Mouse (Mus musculus): ENCODE results near the gene Cxcr1. TPM values are rescaled to one million over a fixed set of nuclear protein-coding genes. Genes with fewer than 3 reads are reported as not detected.

The Cxcr1 gene
- not detected in 2 replicates for polyA plus RNA-seq (2012; ENCODE audit: insufficient read depth, insufficient read length, low replicate concordance, missing spikeins)

DNA sequence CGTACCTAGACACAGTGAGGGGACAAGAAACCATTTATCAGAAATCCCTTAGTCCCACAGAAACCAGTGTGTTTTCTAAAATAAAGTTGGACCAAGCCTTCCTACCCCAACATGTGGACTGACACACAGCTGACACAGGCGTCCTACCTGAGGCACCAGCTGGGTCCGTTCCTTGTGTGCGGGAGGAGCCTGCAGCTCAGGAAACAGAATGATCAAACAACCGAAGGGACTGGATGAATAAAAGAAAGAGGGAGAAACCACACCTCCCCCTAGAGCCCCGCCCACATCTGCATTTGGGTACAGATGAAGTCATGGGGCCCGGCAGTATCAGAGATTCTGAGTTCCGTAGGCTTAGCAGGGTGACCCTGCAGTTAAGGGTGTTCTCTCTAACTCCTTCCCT, at the start of gene Cxcr1:
Gene Cxcr1, minus strand, starts transcription at position 187 of the 400 bp plus-strand sequence.
- TF ChIP-seq CTCF (IDR thresholded peaks at IDR 0.05; ENCODE audit: insufficient read depth, low read depth, low read length) (no peak), POLR2A (IDR thresholded peaks at IDR 0.05; ENCODE audit: insufficient read depth, low read depth, low read length) (no peak)
- 79% methylated on average over 8 of the region's 8 CpGs for WGBS
- H3K4me3 ChIP-seq (ENCODE audit: insufficient read depth, low read depth, low read length) = no peak within 1 kb of the TSS

DNA sequence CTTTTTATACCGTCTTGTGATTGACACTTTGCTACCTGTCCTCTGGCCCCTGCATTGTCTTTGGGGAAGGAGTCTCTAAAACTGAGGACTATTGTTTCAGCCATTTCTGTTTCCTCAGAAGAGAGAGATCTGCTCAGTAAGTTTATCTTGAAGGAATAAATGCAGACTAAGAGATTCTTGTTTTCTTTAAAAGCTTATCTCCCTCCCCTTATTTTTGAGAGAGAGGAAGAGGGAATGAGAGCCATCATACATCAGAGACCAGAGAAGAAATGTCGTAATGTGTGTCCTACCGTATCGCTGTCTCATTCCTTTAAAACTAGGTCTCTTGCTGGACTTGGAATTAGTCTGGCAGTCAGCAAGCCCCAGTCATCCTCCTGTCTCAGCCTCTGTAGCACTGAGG, 46.4 kb upstream of the Cxcr1 start:
- H3K4me3 ChIP-seq (ENCODE audit: insufficient read depth, low read depth, low read length) = no peak overlapping the region
- H3K27ac ChIP-seq (ENCODE audit: insufficient read depth, low read depth, low read length) = 0 out of 2 replicates have a peak overlapping the region, but pooled peaks have one; percentile 56
- 64% methylated on average over 4 of the region's 4 CpGs for WGBS
- TF ChIP-seq POLR2A (IDR thresholded peaks at IDR 0.05; ENCODE audit: insufficient read depth, low read depth, low read length) = no peak
- no peak for TF ChIP-seq CTCF (IDR thresholded peaks at IDR 0.05; ENCODE audit: insufficient read depth, low read depth, low read length)
- peaks cover 15% of the 10 kb centered on the region for H3K4me1 ChIP-seq (ENCODE audit: control insufficient read depth, insufficient read depth, low read length)

More for the DNA sequence above, at the start of gene Cxcr1:
- Histone ChIP-seq H3K4me1 (ENCODE audit: control insufficient read depth, insufficient read depth, low read length) (no peaks in the 10 kb centered on the region), H3K27ac (ENCODE audit: insufficient read depth, low read depth, low read length) (no peak within 1 kb of the TSS)

DNA sequence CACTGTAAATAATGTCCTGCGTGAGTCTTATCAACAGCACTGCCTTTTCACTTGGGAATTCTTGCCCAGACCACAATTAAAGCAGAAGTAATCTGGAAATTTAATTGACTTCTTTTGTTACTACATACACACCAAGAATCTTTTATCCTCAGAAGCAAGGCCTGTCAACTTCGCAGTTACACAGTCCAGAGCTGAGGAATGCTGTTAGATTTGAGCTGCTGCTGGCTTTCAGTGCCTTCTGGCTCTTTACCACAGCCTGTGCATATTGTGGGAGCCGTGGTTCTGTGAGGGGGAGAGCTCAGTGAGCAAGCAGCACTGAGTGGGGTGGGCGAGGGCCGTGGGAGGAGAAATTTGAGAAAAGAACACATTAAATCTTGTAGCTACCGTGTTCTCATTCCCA, 45.9 kb upstream of the Cxcr1 start:
- WGBS = 23% methylated on average over 6 of the region's 6 CpGs

DNA sequence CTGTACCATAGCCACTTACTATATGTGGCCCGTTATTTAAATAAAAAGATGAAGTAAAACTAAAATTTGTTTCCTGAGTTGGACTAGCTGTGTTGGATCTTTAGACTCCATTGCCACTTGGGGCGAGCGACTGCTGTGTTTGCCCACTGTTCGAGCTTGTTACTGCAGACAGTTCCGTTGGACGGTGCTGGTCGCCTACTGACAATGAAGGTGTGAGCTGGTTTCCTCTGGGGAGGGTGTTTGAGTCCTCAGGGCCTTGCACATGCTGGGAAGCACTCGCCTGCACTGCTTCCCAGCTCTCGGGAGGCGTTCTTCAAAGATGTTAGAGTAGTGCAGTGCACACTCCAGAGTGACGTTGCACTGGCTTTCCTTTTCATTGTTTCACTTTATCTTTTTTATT, 45.2 kb upstream of the Cxcr1 start:
- H3K27ac ChIP-seq (ENCODE audit: insufficient read depth, low read depth, low read length) = no peak overlapping the region
- 0 out of 2 replicates have a peak overlapping the region, but pooled peaks have one; percentile 2 for H3K4me3 ChIP-seq (ENCODE audit: insufficient read depth, low read depth, low read length)
- peaks cover 15% of the 10 kb centered on the region for H3K4me1 ChIP-seq (ENCODE audit: control insufficient read depth, insufficient read depth, low read length)
- WGBS = 27% methylated on average over 11 of the region's 11 CpGs
- no peak for TF ChIP-seq CTCF (IDR thresholded peaks at IDR 0.05; ENCODE audit: insufficient read depth, low read depth, low read length)
- no peak for TF ChIP-seq POLR2A (IDR thresholded peaks at IDR 0.05; ENCODE audit: insufficient read depth, low read depth, low read length)

More for the DNA sequence above, 45.9 kb upstream of the Cxcr1 start:
- Histone ChIP-seq H3K27ac (ENCODE audit: insufficient read depth, low read depth, low read length) (peak overlapping the region; percentile 56), H3K4me3 (ENCODE audit: insufficient read depth, low read depth, low read length) (no peak overlapping the region), H3K4me1 (ENCODE audit: control insufficient read depth, insufficient read depth, low read length) (peaks cover 15% of the 10 kb centered on the region)
- TF ChIP-seq CTCF (IDR thresholded peaks at IDR 0.05; ENCODE audit: insufficient read depth, low read depth, low read length) (no peak), POLR2A (IDR thresholded peaks at IDR 0.05; ENCODE audit: insufficient read depth, low read depth, low read length) (no peak)

DNA sequence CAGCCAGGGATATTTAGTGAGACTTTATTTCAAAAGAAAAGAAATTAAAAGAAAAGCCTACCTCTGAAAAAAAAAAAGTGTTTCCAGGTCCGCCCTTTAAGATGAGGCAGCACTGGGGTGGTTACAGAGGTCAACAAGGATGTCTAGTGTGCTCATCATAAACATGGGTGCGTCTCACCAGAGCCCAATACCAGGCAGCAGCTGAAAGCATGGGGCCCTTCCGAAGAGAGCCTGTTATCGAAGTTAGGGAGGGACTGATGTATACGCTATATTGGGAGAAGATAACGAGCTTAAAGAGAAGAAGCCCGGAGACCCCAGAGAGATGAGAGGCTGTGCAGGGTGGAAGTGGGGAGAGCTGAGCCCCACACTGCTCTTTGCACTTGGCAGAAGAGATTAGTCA, 44.7 kb upstream of the Cxcr1 start:
- Histone ChIP-seq H3K4me1 (ENCODE audit: control insufficient read depth, insufficient read depth, low read length) (peaks cover 15% of the 10 kb centered on the region), H3K27ac (ENCODE audit: insufficient read depth, low read depth, low read length) (no peak overlapping the region), H3K4me3 (ENCODE audit: insufficient read depth, low read depth, low read length) (peak overlapping the region; percentile 14; the same call in 1 of the 2 replicates)
- TF ChIP-seq POLR2A (IDR thresholded peaks at IDR 0.05; ENCODE audit: insufficient read depth, low read depth, low read length) (no peak), CTCF (IDR thresholded peaks at IDR 0.05; ENCODE audit: insufficient read depth, low read depth, low read length) (no peak)
- 39% methylated on average over 7 of the region's 7 CpGs for WGBS

DNA sequence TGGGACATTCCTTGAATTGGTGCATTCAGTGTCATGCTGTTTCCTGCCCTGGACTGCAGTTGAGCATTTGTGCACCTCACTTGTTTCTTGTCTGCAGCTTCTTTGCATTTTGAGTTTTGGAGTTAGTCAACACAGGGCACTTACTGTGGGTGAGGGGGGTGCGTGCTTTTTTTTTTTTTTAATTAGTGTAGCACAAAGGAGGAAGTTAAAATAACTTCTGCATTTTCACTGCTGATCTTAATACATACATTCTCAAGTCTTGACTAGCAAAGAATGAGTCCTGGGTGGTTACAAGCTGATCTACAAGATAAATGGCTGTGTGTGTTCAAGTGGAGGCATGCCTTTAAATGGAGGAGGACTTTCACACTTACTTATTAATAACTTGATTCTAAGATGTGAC, 43.7 kb upstream of the Cxcr1 start:
- peaks cover 12% of the 10 kb centered on the region for H3K4me1 ChIP-seq (ENCODE audit: control insufficient read depth, insufficient read depth, low read length)
- no peak overlapping the region for H3K27ac ChIP-seq (ENCODE audit: insufficient read depth, low read depth, low read length)
- WGBS = 26% methylated on average over 1 of the region's 1 CpGs
- H3K4me3 ChIP-seq (ENCODE audit: insufficient read depth, low read depth, low read length) = no peak overlapping the region
- TF ChIP-seq CTCF (IDR thresholded peaks at IDR 0.05; ENCODE audit: insufficient read depth, low read depth, low read length) = no peak
- TF ChIP-seq POLR2A (IDR thresholded peaks at IDR 0.05; ENCODE audit: insufficient read depth, low read depth, low read length) = no peak

DNA sequence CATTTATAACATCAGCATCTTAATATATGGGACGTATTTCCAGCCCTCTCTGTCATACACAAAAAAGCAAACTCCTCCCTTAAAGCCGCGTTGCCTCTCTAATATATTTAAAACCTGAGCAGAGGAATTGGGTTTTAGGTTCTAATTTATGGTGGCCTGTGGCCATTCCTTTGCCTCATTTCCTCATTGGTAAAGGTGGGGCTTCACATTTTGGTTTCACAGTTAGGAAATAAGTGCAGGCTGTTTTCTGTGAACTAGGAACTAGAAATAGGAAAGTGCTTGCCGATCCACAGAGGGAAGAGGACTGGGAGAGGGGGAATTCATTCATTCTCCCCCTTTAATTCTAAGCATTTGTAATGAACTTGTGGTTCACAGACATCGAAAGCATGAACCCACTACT, 43.2 kb upstream of the Cxcr1 start:
- TF ChIP-seq POLR2A (IDR thresholded peaks at IDR 0.05; ENCODE audit: insufficient read depth, low read depth, low read length) (no peak), CTCF (IDR thresholded peaks at IDR 0.05; ENCODE audit: insufficient read depth, low read depth, low read length) (no peak)
- no peak overlapping the region for H3K4me3 ChIP-seq (ENCODE audit: insufficient read depth, low read depth, low read length)
- WGBS = 4% methylated on average over 5 of the region's 5 CpGs
- no peak overlapping the region for H3K27ac ChIP-seq (ENCODE audit: insufficient read depth, low read depth, low read length)
- peaks cover 12% of the 10 kb centered on the region for H3K4me1 ChIP-seq (ENCODE audit: control insufficient read depth, insufficient read depth, low read length)

DNA sequence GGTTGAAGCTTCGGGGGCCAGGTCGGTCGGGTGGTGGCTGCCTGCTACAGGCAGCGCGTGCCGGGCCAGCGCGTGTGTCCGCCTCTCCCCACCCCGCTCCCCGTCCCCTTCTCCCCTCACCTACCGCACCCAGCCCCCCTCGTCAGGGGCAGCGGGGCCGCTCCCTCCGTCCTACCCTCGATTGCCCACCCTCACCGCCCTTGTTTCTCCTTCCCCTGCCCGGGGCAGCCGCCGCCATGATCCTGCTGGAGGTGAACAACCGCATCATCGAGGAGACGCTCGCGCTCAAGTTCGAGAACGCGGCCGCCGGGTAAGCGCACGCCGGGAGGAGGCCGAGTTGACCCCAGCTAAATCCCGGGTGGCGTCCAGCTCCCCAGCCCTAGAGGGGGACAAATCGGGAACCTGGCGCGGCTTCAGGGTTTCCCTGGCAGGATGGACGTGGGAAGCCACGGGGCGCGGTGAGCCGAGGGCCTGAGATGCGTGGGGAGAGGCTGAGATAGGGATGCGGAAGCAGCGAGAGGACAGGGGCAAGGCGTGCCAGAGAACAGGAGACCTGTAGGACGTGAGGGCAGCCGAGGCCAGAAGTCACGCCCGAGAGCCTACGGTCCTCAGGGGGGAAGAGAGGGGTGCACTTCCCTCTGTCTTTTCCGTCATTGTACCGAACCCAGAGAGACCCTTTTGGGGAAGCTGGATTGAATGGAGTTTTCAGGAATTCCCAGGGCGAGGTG, 42.3 kb upstream of the Cxcr1 start:
- Histone ChIP-seq H3K4me3 (ENCODE audit: insufficient read depth, low read depth, low read length) (peak overlapping the region; percentile 84), H3K27ac (ENCODE audit: insufficient read depth, low read depth, low read length) (peak overlapping the region; percentile 59), H3K4me1 (ENCODE audit: control insufficient read depth, insufficient read depth, low read length) (peaks cover 12% of the 10 kb centered on the region)
- TF ChIP-seq CTCF (IDR thresholded peaks at IDR 0.05; ENCODE audit: insufficient read depth, low read depth, low read length) = no peak; the same call in 1 of the 2 replicates
- no peak for TF ChIP-seq POLR2A (IDR thresholded peaks at IDR 0.05; ENCODE audit: insufficient read depth, low read depth, low read length)
- under 1% methylated on average over 57 of the region's 57 CpGs for WGBS

DNA sequence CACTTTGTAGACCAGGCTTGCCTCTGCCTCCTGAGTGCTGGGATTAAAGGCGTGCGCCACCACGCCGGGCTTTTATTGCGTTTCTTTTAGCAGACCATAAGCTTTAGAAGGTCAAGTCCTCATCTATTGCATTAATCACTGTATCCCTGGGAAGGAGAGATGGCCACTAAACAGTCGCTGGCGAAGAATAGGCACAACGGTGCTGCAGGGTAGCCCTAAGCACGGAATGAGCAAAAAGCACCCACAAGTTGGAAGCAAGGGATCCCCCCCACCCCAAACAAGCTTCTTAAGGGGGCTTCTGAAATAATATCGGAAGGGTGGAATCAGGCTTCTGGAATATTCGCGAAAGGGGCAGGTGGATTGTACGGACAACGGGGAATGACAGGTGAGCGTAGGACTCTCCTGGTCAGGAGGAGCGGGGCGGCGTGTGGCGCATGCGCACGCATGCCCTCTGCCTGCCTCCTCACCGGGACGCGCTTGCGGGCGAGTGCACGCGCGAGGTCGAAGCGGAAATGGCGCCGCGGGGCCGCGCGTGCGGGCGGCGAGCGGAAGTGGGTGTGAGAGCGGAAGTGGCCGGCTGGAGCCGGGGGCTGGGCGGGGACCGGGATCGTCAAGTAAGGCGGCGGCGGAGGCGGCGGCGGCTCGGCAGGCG, 41.6 kb upstream of the Cxcr1 start, which contains the start of gene Arpc2:
Gene Arpc2, plus strand, starts transcription at position 147 of the 652 bp plus-strand sequence.
- Histone ChIP-seq H3K4me3 (ENCODE audit: insufficient read depth, low read depth, low read length) (peak within 1 kb of the TSS; percentile 84), H3K27ac (ENCODE audit: insufficient read depth, low read depth, low read length) (peak within 1 kb of the TSS; percentile 59), H3K4me1 (ENCODE audit: control insufficient read depth, insufficient read depth, low read length) (peaks cover 10% of the 10 kb centered on the region)
- TF ChIP-seq CTCF (IDR thresholded peaks at IDR 0.05; ENCODE audit: insufficient read depth, low read depth, low read length) (no peak), POLR2A (IDR thresholded peaks at IDR 0.05; ENCODE audit: insufficient read depth, low read depth, low read length) (peak; percentile 98)
- WGBS = under 1% methylated on average over 54 of the region's 55 CpGs

Measured in olfactory bulb, adult 2 months (tissue).